Mouse (Mus musculus) lung, embryonic 16.5 days (tissue): ENCODE measurements around the gene Ankrd37. TPM values are rescaled to one million over a fixed set of nuclear protein-coding genes. Genes with fewer than 3 reads are reported as not detected.
A peak's percentile ranks its signal among the peaks of the same experiment; 100 is the strongest.

Source experiments
- ATAC-seq: fragments of 200-750 bp; cut with Nextera tagmentation; 2 replicates; pipeline ENCODE4 v1.8.0; 2017; ENCODE audit warnings: low read depth, mild to moderate bottlenecking, moderate library complexity
- H3K27ac ChIP-seq: fragments of 300-500 bp; sonication (generic); 2 replicates; pipeline ENCODE4 v1.5.1; 2014; ENCODE audit warnings: mild to moderate bottlenecking, control low read depth, low read length
- H3K27me3 ChIP-seq: fragments of 300-500 bp; sonication (generic); 2 replicates; pipeline ENCODE4 v1.6.1; 2014; ENCODE audit warnings: low read depth, low read length, mixed read lengths; ENCODE audit not compliant: control insufficient read depth, insufficient read depth
- H3K36me3 ChIP-seq: fragments of 300-500 bp; sonication (generic); 2 replicates; pipeline ENCODE4 v1.6.1; 2014; ENCODE audit warnings: low read length; ENCODE audit not compliant: control insufficient read depth, insufficient read depth
- H3K4me1 ChIP-seq: fragments of 300-500 bp; sonication (generic); replicated peaks from 2 replicates; pipeline ENCODE4 v1.6.1; 2014; ENCODE audit warnings: low read length, mixed read lengths; ENCODE audit not compliant: control insufficient read depth, insufficient read depth
- H3K4me2 ChIP-seq: fragments of 300-500 bp; sonication (generic); 2 replicates; pipeline ENCODE4 v1.6.1; 2014; ENCODE audit warnings: low read depth, low read length, control low read depth
- H3K4me3 ChIP-seq: fragments of 300-500 bp; sonication (generic); 2 replicates; pipeline ENCODE4 v1.5.1; 2014; ENCODE audit warnings: mild to moderate bottlenecking, low read length, control low read depth
- H3K9ac ChIP-seq: fragments of 300-500 bp; sonication (generic); 2 replicates; pipeline ENCODE4 v1.6.1; 2014; ENCODE audit warnings: low read length, control low read depth
- H3K9me3 ChIP-seq: fragments of 300-500 bp; sonication (generic); 2 replicates; pipeline ENCODE4 v1.6.1; 2016; ENCODE audit warnings: low read length; ENCODE audit not compliant: control insufficient read depth
- WGBS: fragments of 180-500 bp; shearing (Covaris S2); extraction: QIAGEN DNeasy Blood & Tissue Kit; methylation state at CpG from one replicate; pipeline ENCODE4 v1.1.7; 2014; 5-methylcytosine and 5-hydroxymethylcytosine counted together
- polyA plus RNA-seq: library from polyadenylated mRNA; unstranded; fragments of >200 nt; fragmentation: Nextera tagmentation; extraction: Ambion mirVana; gene quantifications from 2 replicates; pipeline ENCODE4 v1.2.1, GENCODE M21; 2015

Ankrd37 gene
- polyA plus RNA-seq, result 37.0 and 56.6 TPM in 2 replicates

DNA sequence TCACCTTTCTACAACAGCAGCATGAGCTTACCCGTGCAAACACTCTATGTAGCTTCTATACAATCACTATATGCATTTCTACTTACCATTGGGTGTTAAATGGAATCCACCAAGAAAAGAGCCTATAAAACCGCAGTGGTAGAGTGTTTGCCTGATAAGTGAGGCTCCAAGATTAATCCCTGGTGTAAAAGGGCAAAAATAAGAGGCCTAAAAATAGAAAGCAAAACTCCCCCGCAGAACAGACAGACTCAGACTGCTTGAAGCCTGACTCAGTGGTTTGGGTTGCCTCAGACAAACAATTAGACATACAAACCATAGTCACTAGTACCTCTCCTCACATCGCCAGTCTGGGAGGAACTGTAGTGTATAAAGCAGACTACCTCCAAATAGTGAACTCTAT lies at the start of gene Ankrd37:
Gene Ankrd37, minus strand, starts transcription at position 112 of the 400 bp plus-strand sequence.
- no peak within 1 kb of the TSS for H3K27ac ChIP-seq
- ATAC-seq, result no peak
- 39% methylated on average over 4 of the region's 4 CpGs for WGBS
- no peak within 1 kb of the TSS; the same call in 1 of the 2 replicates for H3K9ac ChIP-seq
- H3K4me2 ChIP-seq, result no peak within 1 kb of the TSS
- H3K27me3 ChIP-seq, result no peaks in the 10 kb centered on the region
- H3K4me1 ChIP-seq, result no peaks in the 10 kb centered on the region; the same call in 1 of the 2 replicates
- no peaks in the 10 kb centered on the region for H3K9me3 ChIP-seq
- H3K36me3 ChIP-seq, result no peaks in the 10 kb centered on the region
- H3K4me3 ChIP-seq, result no peak within 1 kb of the TSS

DNA sequence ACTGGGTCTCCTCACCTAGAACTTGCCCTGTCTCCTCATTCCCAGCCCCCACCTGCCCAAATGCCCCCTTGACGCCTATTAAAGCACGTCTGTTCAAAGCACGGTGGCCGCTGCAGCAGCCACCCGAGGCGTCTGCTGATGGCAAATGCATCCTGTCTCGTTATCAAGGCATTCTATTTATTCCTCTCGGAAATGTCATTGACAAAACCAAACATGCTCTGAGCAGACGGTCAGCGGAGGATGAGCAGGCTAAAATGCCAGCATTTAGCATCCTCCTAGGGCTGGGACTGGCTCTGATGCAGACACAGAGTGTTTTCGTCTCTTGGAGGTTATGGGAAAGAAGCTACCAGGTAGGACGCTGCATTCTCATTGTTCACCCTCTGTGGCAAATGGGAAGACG lies 34.8 kb upstream of the Ankrd37 start:
- Histone ChIP-seq H3K4me1 (no peaks in the 10 kb centered on the region), H3K27me3 (no peaks in the 10 kb centered on the region), H3K4me3 (no peak overlapping the region), H3K36me3 (peaks cover 7% of the 10 kb centered on the region), H3K9ac (no peak overlapping the region), H3K4me2 (no peak overlapping the region), H3K27ac (no peak overlapping the region), H3K9me3 (no peaks in the 10 kb centered on the region)
- 60% methylated on average over 13 of the region's 13 CpGs for WGBS
- no peak for ATAC-seq

DNA sequence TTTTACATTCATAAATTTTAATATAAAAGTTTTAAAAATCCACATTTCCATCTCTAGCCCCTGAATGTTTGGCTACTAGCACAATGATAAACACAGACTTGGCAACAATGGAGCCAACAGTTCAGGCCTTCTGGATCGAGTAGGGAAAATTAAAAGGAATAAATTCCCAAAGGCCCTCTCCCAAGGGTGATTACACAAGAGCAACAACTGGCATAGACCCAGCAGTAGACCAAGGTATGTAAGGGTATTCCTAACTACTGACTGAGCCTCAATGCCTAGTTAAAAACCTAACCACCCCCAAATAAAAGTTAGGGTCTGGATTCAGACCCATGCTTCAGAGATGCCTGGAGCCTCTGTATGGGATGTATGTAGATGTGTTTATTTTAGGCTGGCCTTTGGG lies 34.2 kb upstream of the Ankrd37 start:
- Histone ChIP-seq H3K9me3 (no peaks in the 10 kb centered on the region), H3K4me1 (no peaks in the 10 kb centered on the region), H3K9ac (no peak overlapping the region), H3K36me3 (peaks cover 5% of the 10 kb centered on the region), H3K27ac (no peak overlapping the region), H3K4me2 (no peak overlapping the region), H3K27me3 (no peaks in the 10 kb centered on the region), H3K4me3 (no peak overlapping the region)
- ATAC-seq, result no peak
- 41% methylated on average over 1 of the region's 1 CpGs for WGBS

DNA sequence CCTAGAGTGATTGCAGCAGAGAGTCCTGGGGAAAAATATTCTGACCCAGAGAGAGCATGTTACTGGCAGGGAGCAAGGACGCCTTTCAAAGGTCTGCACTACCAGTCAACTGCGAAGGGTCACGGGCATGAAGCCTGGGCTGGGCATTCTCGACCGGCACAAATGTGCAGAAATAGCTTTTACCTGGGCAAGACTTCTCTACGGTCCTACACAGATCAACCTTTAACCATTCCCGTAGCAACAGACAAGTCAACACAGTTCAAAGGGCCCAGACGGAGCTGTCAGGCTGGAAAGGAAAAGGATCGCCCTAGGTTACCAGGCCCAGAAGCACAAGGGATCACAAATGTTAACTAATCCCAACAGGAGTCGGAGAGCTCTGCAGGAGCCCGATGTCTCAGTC lies 30.7 kb upstream of the Ankrd37 start:
- Histone ChIP-seq H3K9ac (no peak overlapping the region), H3K27ac (no peak overlapping the region), H3K9me3 (no peaks in the 10 kb centered on the region), H3K36me3 (peaks cover 7% of the 10 kb centered on the region), H3K4me1 (no peaks in the 10 kb centered on the region), H3K4me2 (no peak overlapping the region), H3K27me3 (no peaks in the 10 kb centered on the region), H3K4me3 (no peak overlapping the region)
- WGBS, result 74% methylated on average over 11 of the region's 11 CpGs
- ATAC-seq, result no peak

DNA sequence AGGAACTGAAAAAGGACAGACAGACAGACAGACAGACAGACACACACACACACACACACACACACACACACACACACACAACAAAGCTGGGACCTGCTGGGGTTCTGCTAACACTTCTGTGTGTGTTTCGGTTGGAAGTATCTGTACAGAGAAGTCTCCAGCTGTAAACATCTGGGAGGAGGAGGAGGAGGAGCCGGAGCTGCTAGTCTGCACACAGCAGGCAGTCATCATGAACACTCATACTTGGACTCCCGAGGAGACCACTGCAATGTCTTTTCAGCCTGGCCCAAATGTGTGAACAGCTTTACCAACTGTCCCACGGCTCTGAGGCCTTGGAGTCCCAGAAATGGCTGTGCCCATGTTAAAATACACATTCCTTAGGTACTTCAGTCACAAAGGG lies 18.9 kb upstream of the Ankrd37 start:
- Histone ChIP-seq H3K4me1 (0 out of 2 replicates have a peak, but pooled peaks cover 4% of the 10 kb centered on the region), H3K9ac (no peak overlapping the region), H3K36me3 (no peaks in the 10 kb centered on the region), H3K27me3 (no peaks in the 10 kb centered on the region), H3K4me2 (no peak overlapping the region), H3K4me3 (no peak overlapping the region), H3K9me3 (no peaks in the 10 kb centered on the region), H3K27ac (peak overlapping the region; percentile 73)
- ATAC-seq, result peak; percentile 99
- 29% methylated on average over 4 of the region's 4 CpGs for WGBS

DNA sequence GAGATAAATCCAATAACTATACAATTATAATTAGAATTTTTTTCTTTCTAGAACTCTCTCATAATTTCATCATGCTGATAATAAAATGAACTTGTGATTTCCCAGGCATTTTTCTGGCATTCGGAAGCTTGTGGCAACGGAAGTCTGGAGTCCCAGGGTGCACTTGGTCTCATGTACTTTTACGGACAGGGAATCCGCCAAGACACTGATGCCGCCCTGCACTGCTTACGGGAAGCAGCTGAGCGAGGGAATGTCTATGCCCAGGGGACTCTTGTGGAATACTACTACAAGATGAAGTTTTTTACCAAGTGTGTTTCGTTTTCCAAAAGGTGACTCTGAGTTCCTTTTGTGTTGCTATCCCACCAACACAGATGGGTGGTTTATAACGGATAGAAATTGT lies 17.3 kb upstream of the Ankrd37 start:
- no peaks in the 10 kb centered on the region for H3K36me3 ChIP-seq
- H3K27ac ChIP-seq, result no peak overlapping the region
- 89% methylated on average over 9 of the region's 9 CpGs for WGBS
- no peaks in the 10 kb centered on the region for H3K27me3 ChIP-seq
- no peak for ATAC-seq
- H3K4me1 ChIP-seq, result 0 out of 2 replicates have a peak, but pooled peaks cover 4% of the 10 kb centered on the region
- H3K4me3 ChIP-seq, result no peak overlapping the region
- H3K9me3 ChIP-seq, result no peaks in the 10 kb centered on the region
- H3K9ac ChIP-seq, result no peak overlapping the region
- H3K4me2 ChIP-seq, result no peak overlapping the region

DNA sequence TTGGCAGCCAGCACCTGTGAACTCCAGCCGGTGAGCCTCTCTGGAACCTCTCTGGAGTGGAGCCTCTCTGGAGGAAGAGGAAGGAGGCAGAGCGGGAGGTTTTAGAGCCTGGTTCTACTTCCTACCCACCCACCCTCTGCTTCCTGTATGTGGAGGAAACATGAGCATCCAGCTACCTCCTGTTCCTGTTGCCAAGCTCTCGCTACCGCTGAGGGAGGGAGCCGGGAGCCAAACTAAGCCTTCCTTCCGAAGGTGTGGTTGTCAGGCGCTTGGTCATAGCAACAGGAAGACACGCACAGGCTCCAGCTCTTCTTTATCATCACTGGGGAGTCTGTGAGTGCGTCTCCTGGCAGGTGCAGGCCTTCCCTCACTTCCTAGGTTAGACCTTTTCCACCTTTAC lies 16.7 kb upstream of the Ankrd37 start:
- H3K27me3 ChIP-seq, result no peaks in the 10 kb centered on the region
- no peak overlapping the region for H3K27ac ChIP-seq

DNA sequence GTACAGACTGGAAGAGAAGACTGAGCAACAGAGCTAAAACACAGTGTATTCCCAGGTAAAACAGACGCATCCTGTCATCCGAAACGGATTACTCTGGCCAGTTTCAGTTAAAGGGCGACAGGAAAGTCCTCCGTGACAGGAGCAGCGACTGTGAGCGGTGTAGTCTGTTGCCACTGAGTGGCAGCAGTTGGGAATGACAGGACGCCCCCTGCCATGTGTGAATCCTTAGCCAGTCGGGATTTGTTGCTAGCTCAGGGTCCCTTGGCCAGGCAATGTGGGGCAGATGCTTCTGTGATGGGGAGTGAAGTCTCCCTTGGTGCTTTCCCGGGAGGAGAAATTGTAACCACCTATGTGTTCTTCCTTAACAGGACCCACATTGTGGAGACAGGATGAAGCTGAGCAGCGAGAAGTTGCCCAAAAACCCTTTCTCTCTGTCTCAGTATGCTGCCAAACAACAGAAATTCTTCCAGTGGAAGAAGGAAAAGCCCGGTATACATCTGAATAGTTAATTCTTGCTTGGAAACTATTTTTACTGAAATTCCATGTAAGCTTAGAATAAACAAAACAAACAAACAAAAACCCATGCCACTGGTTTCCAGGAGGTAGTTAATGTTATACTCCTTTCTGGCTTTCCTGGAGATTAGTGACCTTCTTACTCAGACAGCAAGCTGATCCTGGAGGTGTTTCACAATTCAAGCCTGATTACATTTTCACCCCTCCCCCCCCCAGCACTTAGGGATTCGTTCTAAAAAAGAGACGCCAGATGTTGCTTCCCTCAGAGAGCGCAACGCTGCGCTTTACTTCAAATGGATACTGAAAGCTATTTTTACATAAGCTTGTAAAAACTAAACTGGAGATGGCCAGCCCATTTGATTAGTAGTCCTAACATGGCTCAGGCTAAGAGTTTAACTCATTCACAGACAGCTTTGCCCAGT lies 5.5 kb upstream of the Ankrd37 start:
- H3K4me1 ChIP-seq, result peaks cover 8% of the 10 kb centered on the region
- peak; percentile 83 for ATAC-seq
- H3K36me3 ChIP-seq, result no peaks in the 10 kb centered on the region
- peak overlapping the region; percentile 18 for H3K4me3 ChIP-seq
- H3K4me2 ChIP-seq, result peak overlapping the region; percentile 36
- WGBS, result 11% methylated on average over 17 of the region's 17 CpGs
- no peaks in the 10 kb centered on the region for H3K27me3 ChIP-seq
- peak overlapping the region; percentile 48 for H3K27ac ChIP-seq
- peak overlapping the region; percentile 44 for H3K9ac ChIP-seq
- no peaks in the 10 kb centered on the region for H3K9me3 ChIP-seq

More for the DNA sequence above, 16.7 kb upstream of the Ankrd37 start:
- no peak overlapping the region for H3K4me3 ChIP-seq
- H3K9ac ChIP-seq, result no peak overlapping the region
- H3K4me1 ChIP-seq, result 0 out of 2 replicates have a peak, but pooled peaks cover 4% of the 10 kb centered on the region
- ATAC-seq, result no peak
- no peaks in the 10 kb centered on the region for H3K9me3 ChIP-seq
- no peaks in the 10 kb centered on the region for H3K36me3 ChIP-seq
- H3K4me2 ChIP-seq, result no peak overlapping the region
- 72% methylated on average over 9 of the region's 9 CpGs for WGBS

DNA sequence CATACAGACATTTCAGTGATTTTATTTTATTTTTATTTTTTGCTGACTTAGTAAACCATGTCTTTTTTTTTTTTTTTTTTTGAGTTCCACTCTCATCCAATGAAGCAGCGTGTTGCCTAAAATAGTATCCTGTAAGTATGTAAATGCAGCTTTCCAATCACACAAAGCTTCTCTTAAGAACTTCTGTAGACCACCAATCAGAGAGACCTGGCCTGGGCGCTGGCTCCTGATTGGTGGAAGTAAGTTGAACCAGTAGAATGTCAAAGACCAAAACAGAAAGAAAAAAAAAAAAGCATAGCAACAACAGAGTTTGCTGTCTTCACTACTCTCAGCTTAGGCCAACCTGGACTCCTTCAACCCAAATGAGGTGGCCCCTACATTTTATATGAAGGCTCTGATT lies 4.8 kb upstream of the Ankrd37 start:
- H3K36me3 ChIP-seq, result no peaks in the 10 kb centered on the region
- H3K4me1 ChIP-seq, result peaks cover 8% of the 10 kb centered on the region
- H3K4me2 ChIP-seq, result peak overlapping the region; percentile 36
- peak overlapping the region; percentile 16; the same call in 1 of the 2 replicates for H3K4me3 ChIP-seq
- no peak overlapping the region for H3K9ac ChIP-seq
- WGBS, result 66% methylated on average over 2 of the region's 2 CpGs
- no peaks in the 10 kb centered on the region for H3K27me3 ChIP-seq
- peak; percentile 73 for ATAC-seq
- peak overlapping the region; percentile 48 for H3K27ac ChIP-seq
- no peaks in the 10 kb centered on the region for H3K9me3 ChIP-seq
